Mouse (Mus musculus) T-helper 2 cell (primary cell): Measurements from ENCODE around the gene Rassf3.

Source experiments
- in situ Hi-C: fragments of 300-600 bp; cut with MboI, MseI; formaldehyde crosslinking; loops from one replicate; pipeline ENCODE4 v1.15.1; 2025; ENCODE audit warnings: high pct_unique_total_duplicates

Gene Rassf3

GRCm38 (mm10) chr10:121462162-121462881 is 13.8 kb downstream of the Rassf3 start:
- in situ Hi-C loops, result no loop called here

GRCm38 (mm10) chr10:121461404-121462161 is 14.6 kb downstream of the Rassf3 start:
- in situ Hi-C loops, result no loop called here

DNA sequence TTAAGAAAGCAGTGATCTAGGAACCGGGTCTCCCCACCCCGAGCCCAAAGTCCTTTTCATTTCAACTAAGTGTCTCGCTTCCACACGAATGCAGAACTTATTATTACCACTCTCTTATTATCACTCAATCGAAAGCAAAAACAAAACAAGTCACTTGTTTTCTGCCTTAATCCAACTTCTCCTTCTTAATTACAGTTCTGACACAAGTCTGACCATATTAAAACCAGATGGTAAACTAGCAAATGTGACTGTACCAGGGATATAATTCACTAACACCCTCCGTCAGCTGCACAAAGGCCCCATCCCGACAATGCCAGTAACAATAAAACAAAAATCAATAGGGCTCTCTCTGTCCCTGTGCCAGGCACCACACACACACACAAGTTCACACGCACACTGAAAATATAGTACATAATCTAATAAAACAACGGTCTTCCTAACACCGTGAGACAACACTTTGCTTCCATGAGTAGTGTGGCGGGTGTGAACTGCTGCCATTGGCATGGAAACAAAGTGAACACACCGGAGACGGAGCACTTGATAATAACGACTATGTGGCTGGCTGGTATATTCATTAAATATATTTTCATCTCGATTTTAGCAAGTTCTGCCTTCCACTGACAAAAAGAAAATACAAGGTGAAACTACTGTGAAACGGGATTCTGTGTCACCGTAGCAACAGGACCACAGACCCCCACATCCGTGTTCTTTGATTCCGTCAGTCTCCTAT is 16.9 kb downstream of the Rassf3 start:
- in situ Hi-C loops, result no loop called here

DNA sequence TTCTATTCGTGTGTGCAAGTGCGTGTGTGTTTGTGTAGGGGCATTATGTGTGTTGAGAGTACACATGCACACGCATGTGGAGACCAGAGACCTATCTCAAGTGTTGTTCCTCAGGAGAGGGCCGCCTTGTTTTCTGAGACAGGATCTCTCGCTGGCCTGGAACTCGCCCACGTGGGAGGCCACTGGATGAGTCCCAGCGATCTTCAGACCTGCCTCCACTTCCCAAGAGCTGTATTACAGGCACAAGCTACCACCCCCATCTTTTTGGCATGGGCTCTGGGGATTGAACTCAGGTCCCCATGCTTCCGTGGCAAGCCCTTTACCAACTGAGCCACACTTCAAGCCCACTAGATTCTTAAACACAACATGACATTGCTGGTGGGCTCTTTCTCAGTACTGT is 17.7 kb downstream of the Rassf3 start:
- in situ Hi-C loops, result no loop called here

DNA sequence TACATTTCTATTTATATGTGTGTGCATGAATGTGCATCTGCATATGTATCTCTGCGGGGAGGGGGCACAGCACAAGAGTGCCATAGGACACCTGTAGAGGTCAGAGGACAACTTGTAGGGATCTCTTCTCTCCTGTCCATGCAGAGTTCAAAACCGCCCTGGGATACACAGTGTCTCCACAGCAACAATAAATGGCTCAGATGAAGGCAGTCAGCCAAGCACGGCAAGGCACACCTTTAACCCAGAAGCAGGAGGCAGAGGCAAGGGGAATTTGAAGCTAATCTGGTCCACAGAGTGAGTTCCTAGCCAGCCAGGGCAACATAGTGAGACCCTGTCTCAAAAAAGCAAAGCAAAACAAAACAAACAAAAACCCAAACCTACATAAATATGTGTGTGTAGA is 18.8 kb downstream of the Rassf3 start:
- in situ Hi-C loops, result no loop called here

DNA sequence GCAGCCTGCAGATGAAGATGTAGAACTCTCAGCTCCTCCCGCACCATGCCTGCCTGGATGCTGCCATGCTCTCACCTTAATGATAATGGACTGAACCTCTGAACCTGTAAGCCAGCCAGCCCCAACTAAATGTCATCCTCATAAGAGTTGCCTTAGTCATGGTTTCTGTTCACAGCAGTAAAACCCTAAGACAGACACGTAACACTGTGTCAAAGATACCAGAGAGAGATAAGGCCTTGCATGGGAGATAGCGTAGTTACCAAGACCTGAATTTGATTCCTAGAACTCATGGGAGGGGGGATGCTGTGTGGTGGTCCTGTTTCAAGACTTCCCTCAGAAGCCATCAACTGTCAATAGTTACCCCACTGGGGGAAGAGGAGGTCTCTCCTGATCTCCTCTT is 20.6 kb downstream of the Rassf3 start:
- in situ Hi-C loops, result no loop called here

- in situ Hi-C loops, result no loop called here
Observed at GRCm38 (mm10) chr10:121454708-121455475, 21.3 kb downstream of the Rassf3 start.

- in situ Hi-C loops, result no loop called here
Observed at GRCm38 (mm10) chr10:121454033-121454432, 22.1 kb downstream of the Rassf3 start.

DNA sequence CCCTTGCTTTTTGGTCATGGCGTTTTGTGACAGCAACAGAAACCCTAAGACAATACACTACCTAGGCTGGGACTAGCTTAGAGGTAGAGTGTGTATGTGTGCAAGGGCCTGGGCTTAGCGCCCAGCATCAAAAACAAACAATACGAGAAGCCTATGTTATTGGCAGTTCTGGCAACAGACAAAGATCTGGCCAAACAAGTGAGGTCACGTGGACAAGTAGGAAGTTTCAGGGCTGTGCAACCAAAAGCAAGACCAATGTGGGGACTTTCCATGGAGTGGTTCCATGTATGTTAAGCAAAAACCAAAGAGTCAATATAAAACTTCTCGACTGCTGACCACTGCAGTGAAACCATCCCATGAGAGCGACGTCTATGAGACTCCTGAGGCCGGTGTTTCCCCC is 30.3 kb downstream of the Rassf3 start:
- in situ Hi-C loops, result no loop called here

DNA sequence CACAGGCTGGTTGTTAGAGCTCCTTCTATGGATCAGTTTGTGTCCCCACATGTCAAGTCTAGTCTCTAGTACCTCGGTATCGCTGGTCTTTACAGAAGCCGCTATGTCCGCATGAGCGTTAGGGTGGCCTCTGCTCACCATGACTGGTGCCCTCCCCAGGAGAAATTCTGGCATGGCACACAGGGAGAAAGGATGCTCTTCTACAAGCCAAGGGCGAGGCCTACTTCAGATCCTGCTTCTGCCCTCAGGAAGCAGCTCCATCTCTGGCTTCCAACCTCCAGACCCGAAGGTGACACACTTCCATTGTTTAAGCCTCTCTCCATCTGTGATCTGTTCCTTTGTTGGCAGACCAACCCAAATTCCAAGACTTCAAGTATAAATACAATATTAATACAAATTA is 31.9 kb downstream of the Rassf3 start:
- in situ Hi-C loops, result no loop called here

GRCm38 (mm10) chr10:121443791-121444190 is 32.4 kb downstream of the Rassf3 start:
- in situ Hi-C loops, result no loop called here

DNA sequence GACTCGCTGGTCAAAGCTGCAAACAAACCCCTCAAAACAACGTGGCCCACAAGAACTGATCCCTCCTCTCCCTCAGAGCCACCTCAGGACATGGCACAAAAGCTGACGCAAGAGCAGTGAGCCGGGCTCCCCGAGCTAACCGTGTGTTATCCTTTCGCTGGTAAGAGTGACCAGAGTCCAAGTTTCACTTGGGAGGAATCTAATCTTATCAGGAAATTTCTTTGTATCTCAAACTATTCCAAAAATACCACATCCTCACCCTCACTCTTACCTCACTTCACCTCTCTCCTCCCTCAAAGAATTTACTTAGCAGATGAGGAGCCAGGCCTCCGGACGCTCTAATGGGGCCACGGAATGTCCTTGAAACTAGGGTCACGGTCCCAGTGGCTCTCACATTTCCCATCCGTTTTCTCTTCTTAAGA is 36.8 kb downstream of the Rassf3 start:
- in situ Hi-C loops, result no loop called here

DNA sequence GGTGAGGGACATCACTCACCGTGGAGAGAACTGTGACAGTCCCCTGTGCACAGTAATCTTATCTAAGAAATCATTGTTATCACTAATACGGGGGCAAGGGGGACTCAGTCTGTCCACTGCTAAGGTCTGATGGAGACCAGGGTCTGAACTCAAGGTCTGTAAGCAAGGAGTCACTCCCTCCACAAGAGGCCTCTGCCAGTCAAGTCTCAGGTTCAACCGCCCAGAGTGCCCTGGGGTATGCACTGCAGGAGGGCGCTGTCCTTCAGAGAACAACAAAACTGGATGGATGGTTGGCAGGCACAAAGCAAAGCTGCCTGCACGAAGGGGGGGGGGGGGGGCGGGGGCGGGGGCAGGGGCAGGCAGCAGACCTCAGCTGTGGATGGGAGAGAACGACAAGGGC is 38.0 kb downstream of the Rassf3 start:
- in situ Hi-C loops, result no loop called here

DNA sequence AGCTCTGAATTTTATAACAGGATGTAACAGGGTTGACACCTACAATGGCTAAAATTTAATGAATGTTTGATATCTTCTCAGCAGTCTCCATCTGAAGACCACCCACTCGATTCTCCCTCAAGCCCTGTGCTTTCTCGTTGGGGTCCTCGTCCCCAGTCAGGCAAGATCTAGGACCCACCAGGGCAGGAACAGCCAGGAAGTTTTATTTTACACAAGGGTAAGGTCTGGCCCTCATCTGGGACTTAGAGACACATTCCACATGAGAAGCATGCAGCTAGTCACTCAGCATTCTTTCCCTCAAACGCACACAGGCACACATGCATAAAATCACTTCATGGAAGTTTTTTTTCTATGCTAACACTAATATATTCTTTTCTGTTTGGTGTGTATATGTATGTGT is 39.5 kb downstream of the Rassf3 start:
- in situ Hi-C loops, result no loop called here

DNA sequence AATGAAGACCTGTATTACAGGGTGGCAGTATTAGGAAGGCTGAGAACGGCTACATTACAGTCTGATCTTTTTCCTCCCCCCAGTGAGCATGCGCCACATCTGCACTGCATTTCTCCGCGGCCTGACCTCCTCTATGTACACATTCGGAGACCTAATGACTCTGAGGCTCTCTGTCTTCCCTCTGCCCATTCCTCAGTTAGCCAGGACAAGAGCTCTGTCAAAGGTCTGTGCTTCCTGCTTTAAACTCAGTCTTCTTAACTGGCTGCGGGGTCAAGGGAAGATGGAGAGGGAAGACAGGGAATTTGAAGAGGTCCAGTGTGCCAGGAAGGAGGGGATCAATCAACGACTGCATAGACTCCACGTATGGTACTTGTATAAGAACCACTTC is 39.9 kb downstream of the Rassf3 start:
- in situ Hi-C loops, result no loop called here

DNA sequence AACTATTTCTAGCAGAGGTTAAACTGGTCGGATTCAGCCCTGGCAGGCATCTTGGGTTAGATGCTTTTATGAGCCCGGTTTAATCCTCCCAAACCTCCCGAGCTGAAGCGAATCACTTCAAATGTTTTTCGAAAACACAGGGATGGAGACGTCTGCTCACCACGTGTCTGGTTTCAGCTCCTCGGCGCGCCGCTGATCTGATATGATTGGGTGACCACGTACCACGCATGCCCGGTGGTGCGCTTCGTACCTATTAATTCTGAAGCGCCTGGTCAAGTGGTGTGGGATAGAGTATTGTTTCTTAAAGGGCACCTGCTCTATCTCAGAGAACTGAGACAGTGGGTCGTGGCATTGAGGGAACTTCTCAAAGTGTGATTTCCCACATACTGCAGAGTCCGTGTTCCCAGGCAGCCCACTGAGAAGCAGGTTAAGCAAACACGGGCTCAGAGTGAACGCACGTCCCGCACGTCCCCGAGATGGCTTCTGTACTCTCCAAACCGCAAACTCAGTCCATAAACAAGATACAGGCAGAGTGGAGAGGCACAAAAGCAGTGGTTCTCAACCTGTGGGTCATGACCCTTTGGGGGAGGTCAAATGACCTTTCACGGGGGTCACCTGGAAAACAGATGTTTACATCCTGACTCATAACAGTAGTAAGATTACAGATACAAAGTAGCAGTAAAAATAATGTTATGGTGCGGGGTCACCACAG is 40.4 kb downstream of the Rassf3 start:
- in situ Hi-C loops, result no loop called here

- in situ Hi-C loops, result no loop called here
Observed at GRCm38 (mm10) chr10:121434441-121435103, 41.6 kb downstream of the Rassf3 start.

- in situ Hi-C loops, result no loop called here
Observed at GRCm38 (mm10) chr10:121432635-121433280, 43.4 kb downstream of the Rassf3 start.

DNA sequence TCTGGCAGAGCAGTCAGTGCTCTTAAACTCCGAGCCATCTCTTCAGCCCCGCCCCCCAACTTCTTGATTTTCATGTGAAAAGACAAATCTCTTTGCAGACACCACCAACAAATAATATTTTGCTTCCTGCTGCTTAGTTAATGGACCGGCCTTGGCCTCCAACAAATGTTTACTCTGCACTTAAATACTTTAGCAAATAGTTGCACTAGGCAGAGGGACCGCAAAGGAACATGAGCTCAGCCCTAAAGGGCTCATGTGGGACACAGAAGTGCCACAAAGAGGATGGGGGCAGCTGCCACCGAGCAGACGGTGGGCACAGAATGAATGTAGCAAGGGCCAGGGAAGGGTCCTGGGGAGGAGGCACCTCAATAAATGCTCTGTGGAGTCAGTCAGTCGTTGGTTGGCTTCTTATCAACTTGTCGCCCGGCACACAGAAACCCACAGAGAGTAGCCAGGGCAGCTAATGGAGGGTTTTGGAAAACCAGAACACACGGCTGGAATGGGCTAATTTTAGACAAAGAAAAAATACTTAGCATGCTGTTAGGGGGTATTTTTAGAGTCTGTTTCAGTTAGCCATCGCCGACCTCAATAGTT is 44.0 kb downstream of the Rassf3 start:
- in situ Hi-C loops, result no loop called here
